Mouse (Mus musculus) heart, embryonic 11.5 days (tissue): Measurements from ENCODE around the gene Fance. TPM values are rescaled to one million over a fixed set of nuclear protein-coding genes. Genes with fewer than 3 reads are reported as not detected.

Experiments used
- ATAC-seq: fragments of 200-750 bp; cut with Nextera tagmentation; replicated peaks from 2 replicates; pipeline ENCODE4 v1.8.0; 2017; ENCODE audit warnings: moderate library complexity; ENCODE audit not compliant: insufficient number of reproducible peaks, low FRiP score, low TSS enrichment
- H3K27ac ChIP-seq: fragments of 300-500 bp; sonication (generic); 2 replicates; pipeline ENCODE4 v1.5.1; 2014; ENCODE audit warnings: mild to moderate bottlenecking, low read depth, low read length
- H3K27me3 ChIP-seq: fragments of 300-500 bp; sonication (generic); 2 replicates; pipeline ENCODE4 v1.6.1; 2014; ENCODE audit warnings: mild to moderate bottlenecking, low read length, mixed read lengths; ENCODE audit not compliant: control insufficient read depth, insufficient read depth
- H3K36me3 ChIP-seq: fragments of 300-500 bp; sonication (generic); 2 replicates; pipeline ENCODE4 v1.6.1; 2014; ENCODE audit warnings: mild to moderate bottlenecking, low read length, moderate library complexity, mixed read lengths; ENCODE audit not compliant: control insufficient read depth, insufficient read depth
- H3K4me1 ChIP-seq: fragments of 300-500 bp; sonication (generic); 2 replicates; pipeline ENCODE4 v1.6.1; 2014; ENCODE audit warnings: low read length; ENCODE audit not compliant: control insufficient read depth, insufficient read depth
- H3K4me2 ChIP-seq: fragments of 300-500 bp; sonication (generic); 2 replicates; pipeline ENCODE4 v1.6.1; 2014; ENCODE audit warnings: mild to moderate bottlenecking, moderate library complexity
- H3K4me3 ChIP-seq: fragments of 300-500 bp; sonication (generic); 2 replicates; pipeline ENCODE4 v1.5.1; 2014; ENCODE audit warnings: low read depth, low read length
- H3K9ac ChIP-seq: fragments of 300-500 bp; sonication (generic); 2 replicates; pipeline ENCODE4 v1.6.1; 2014; ENCODE audit warnings: mild to moderate bottlenecking, low read depth, low read length, moderate library complexity
- H3K9me3 ChIP-seq: fragments of 300-500 bp; sonication (generic); replicated peaks from 2 replicates; pipeline ENCODE4 v1.6.1; 2016; ENCODE audit warnings: low read length; ENCODE audit not compliant: control insufficient read depth
- WGBS: fragments of 180-500 bp; shearing (Covaris S2); extraction: QIAGEN DNeasy Blood & Tissue Kit; methylation state at CpG from one replicate; pipeline ENCODE4 v1.1.7; 2014; ENCODE audit not compliant: insufficient replicate concordance; 5-methylcytosine and 5-hydroxymethylcytosine counted together
- polyA plus RNA-seq: library from polyadenylated mRNA; unstranded; fragments of >200 nt; fragmentation: Nextera tagmentation; extraction: Ambion mirVana; gene quantifications from 2 replicates; pipeline ENCODE4 v1.2.1, GENCODE M21; 2014

Fance gene
- polyA plus RNA-seq, 1 experiment from 2014 or later, result 15.3 TPM

DNA sequence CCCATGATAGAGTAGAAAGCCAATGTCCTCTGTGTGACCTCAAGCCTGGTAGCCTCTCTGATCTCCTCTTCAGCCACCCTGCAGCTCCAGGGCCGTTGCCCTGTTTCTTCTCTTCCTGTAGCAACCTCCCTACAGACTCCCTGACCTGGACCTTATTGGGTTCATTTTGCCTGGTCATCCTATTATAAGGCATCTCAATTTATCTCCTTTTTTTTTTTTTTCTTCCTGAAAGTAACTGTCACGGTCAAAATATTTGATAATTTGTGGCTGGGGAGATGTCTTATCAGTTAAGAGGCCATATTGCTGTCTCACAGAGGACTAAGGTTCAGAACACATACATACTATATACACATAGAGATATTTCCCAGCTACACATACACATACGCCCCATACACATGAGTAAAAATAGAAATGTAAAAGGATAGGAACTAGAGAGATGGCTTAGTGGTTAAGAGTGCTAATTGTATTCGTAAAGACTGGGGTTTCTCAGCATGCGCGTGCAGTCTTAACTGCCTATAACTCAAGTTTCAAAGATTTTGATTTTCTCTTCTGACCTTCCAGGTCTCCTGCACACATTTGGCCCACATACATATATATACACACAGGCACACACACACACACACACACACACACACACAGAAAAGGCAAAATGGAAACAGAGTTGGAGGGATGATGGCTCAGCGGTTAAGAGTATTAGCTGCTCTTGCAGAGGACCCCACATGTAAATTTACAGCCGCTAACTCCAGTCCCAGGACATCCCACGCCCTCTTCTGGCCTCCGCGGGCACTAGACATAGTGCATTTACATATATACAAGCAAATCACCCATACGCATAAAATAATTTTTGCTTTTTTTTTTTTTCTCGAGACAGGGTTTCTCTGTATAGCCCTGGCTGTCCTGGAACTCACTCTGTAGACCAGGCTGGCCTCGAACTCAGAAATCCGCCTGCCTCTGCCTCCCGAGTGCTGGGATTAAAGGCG, 797 bp upstream of the Fance start:
- Histone ChIP-seq H3K4me1 (peaks cover 7% of the 10 kb centered on the region), H3K4me3 (peak overlapping the region; percentile 82), H3K9me3 (no peaks in the 10 kb centered on the region), H3K27me3 (no peaks in the 10 kb centered on the region), H3K36me3 (peaks cover 4% of the 10 kb centered on the region; the same call in 1 of the 2 replicates), H3K4me2 (peak overlapping the region; percentile 89), H3K27ac (no peak overlapping the region; the same call in 1 of the 2 replicates), H3K9ac (peak overlapping the region; percentile 84; the same call in 1 of the 2 replicates)
- WGBS, result 22% methylated on average over 17 of the region's 17 CpGs
- no peak for ATAC-seq

- Histone ChIP-seq H3K27ac (peak overlapping the region; percentile 88), H3K9me3 (no peaks in the 10 kb centered on the region), H3K4me1 (peaks cover 7% of the 10 kb centered on the region), H3K9ac (peak overlapping the region; percentile 84), H3K4me3 (peak overlapping the region; percentile 82), H3K4me2 (peak overlapping the region; percentile 89), H3K36me3 (peaks cover 9% of the 10 kb centered on the region), H3K27me3 (no peaks in the 10 kb centered on the region)
- no peak for ATAC-seq
- 3% methylated on average over 11 of the region's 11 CpGs for WGBS
Observed at GRCm38 (mm10) chr17:28313880-28314225, 534 bp downstream of the Fance start.

DNA sequence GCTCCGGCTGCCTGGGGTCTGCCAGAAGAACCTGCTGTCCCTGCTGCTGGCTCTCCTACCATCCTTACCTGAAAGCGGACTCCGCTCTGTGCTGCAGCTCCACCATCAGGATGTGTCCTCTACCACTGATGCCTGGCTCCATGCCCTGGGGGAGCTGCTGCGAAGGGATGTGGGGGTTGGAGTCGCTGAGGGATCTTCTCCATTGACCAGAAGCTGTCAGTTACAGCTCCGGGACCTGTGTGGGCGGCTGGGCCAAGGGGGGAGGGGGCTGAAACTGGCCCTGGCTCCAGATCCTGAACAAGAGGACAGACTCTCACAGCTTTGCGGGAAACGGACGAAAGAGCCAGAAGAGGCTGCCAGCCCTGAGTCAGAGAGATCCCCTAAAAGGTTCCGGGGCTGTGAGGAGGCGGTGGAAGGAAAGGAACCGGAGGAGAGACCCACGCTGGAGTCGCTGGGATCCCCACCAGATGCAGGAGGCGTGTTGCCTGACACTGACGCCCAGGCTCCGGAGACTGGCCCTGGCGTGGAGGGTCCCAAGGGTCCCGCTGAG, 2.4 kb downstream of the Fance start:
- no peak overlapping the region for H3K27ac ChIP-seq
- no peaks in the 10 kb centered on the region for H3K27me3 ChIP-seq
- ATAC-seq, result no peak
- H3K9me3 ChIP-seq, result no peaks in the 10 kb centered on the region
- peaks cover 7% of the 10 kb centered on the region for H3K4me1 ChIP-seq
- WGBS, result 88% methylated on average over 20 of the region's 20 CpGs
- no peak overlapping the region for H3K4me3 ChIP-seq
- H3K4me2 ChIP-seq, result no peak overlapping the region
- peaks cover 9% of the 10 kb centered on the region for H3K36me3 ChIP-seq
- no peak overlapping the region for H3K9ac ChIP-seq

DNA sequence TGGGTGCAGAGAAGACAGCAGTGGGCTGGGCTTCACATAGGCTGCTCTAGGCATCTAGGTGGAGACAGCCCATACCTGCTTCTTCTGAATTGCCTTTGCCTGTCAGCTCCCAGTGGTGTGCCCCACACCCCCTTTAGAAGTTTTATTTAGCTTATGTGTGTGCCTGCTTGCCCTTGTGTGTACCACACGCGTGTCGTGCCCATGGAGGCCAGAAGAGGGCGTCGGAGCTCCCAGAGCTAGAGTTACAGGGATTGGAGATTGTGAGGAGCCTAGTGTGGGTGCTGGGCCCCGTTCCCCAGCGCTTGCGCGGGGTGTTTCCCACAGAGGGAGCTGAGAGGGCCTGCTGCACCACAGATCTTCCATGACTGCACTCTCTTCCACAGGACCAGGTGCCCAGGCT, 3.2 kb downstream of the Fance start:
- no peak overlapping the region for H3K27ac ChIP-seq
- H3K9me3 ChIP-seq, result no peaks in the 10 kb centered on the region
- 83% methylated on average over 9 of the region's 9 CpGs for WGBS

DNA sequence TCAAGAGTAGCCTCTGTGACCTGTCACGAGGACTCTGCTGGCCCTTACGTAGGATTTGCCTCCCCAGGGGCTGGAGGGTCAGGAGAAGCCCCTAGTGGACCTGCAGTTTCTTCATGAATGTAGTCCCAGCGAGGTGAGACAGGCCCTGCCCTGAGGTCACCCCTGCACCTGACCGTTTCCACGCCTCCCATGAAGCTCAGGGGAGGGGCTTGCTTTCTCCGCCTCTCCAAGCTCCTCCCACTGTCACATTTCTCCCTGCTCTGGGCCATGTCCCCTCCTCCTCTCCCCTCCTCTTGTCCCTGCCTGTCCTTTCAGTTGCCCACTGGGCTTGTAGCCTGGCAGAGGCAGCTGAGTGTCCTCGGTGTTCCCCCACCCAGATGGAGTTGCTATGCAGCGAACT, 3.8 kb downstream of the Fance start:
- Histone ChIP-seq H3K27ac (no peak overlapping the region), H3K4me2 (no peak overlapping the region), H3K27me3 (no peaks in the 10 kb centered on the region), H3K36me3 (peaks cover 12% of the 10 kb centered on the region), H3K4me3 (no peak overlapping the region), H3K4me1 (peaks cover 7% of the 10 kb centered on the region), H3K9me3 (no peaks in the 10 kb centered on the region), H3K9ac (no peak overlapping the region)
- ATAC-seq, result no peak
- 58% methylated on average over 8 of the region's 8 CpGs for WGBS

More for the DNA sequence above, 3.2 kb downstream of the Fance start:
- H3K4me2 ChIP-seq, result no peak overlapping the region
- H3K4me1 ChIP-seq, result peaks cover 7% of the 10 kb centered on the region
- H3K36me3 ChIP-seq, result peaks cover 12% of the 10 kb centered on the region
- no peaks in the 10 kb centered on the region for H3K27me3 ChIP-seq
- no peak overlapping the region for H3K9ac ChIP-seq
- no peak overlapping the region for H3K4me3 ChIP-seq
- ATAC-seq, result no peak

- no peak overlapping the region for H3K4me2 ChIP-seq
- H3K4me1 ChIP-seq, result peaks cover 7% of the 10 kb centered on the region
- no peak for ATAC-seq
- no peaks in the 10 kb centered on the region for H3K9me3 ChIP-seq
- H3K4me3 ChIP-seq, result no peak overlapping the region
- no peak overlapping the region for H3K9ac ChIP-seq
- peaks cover 12% of the 10 kb centered on the region for H3K36me3 ChIP-seq
- 81% methylated on average over 9 of the region's 9 CpGs for WGBS
- no peaks in the 10 kb centered on the region for H3K27me3 ChIP-seq
- no peak overlapping the region for H3K27ac ChIP-seq
Observed at GRCm38 (mm10) chr17:28317725-28318124, 4.4 kb downstream of the Fance start.

- 84% methylated on average over 4 of the region's 4 CpGs for WGBS
- ATAC-seq, result no peak
- Histone ChIP-seq H3K4me2 (no peak overlapping the region), H3K4me1 (no peaks in the 10 kb centered on the region), H3K4me3 (no peak overlapping the region), H3K9me3 (no peaks in the 10 kb centered on the region), H3K27me3 (no peaks in the 10 kb centered on the region), H3K9ac (no peak overlapping the region), H3K27ac (no peak overlapping the region), H3K36me3 (peaks cover 12% of the 10 kb centered on the region)
Observed at GRCm38 (mm10) chr17:28321700-28322099, 8.4 kb downstream of the Fance start.

- H3K36me3 ChIP-seq, result peaks cover 7% of the 10 kb centered on the region; the same call in 1 of the 2 replicates
- no peaks in the 10 kb centered on the region for H3K27me3 ChIP-seq
- 84% methylated on average over 8 of the region's 8 CpGs for WGBS
Observed at GRCm38 (mm10) chr17:28323786-28324185, 10.5 kb downstream of the Fance start.

More at GRCm38 (mm10) chr17:28323786-28324185, 10.5 kb downstream of the Fance start:
- no peak for ATAC-seq
- no peak overlapping the region for H3K4me3 ChIP-seq
- no peaks in the 10 kb centered on the region for H3K9me3 ChIP-seq
- no peak overlapping the region for H3K27ac ChIP-seq
- no peak overlapping the region for H3K9ac ChIP-seq
- no peak overlapping the region for H3K4me2 ChIP-seq
- H3K4me1 ChIP-seq, result peaks cover 6% of the 10 kb centered on the region; the same call in 1 of the 2 replicates
